Mouse (Mus musculus) lung, embryonic 14.5 days (tissue): ENCODE results near the gene Hoxa6. TPM values are rescaled to one million over a fixed set of nuclear protein-coding genes. Genes with fewer than 3 reads are reported as not detected.

Experiments used
- ATAC-seq: fragments of 200-750 bp; cut with Nextera tagmentation; 2 replicates; pipeline ENCODE4 v1.8.0; 2017; ENCODE audit warnings: mild to moderate bottlenecking, moderate TSS enrichment, moderate library complexity; ENCODE audit not compliant: insufficient read depth
- DNase-seq: peaks from one replicate; pipeline ENCODE4 v3.0.0-alpha.2; 2015
- H3K27ac ChIP-seq: fragments of 300-500 bp; sonication (generic); 2 replicates; pipeline ENCODE4 v1.5.1; 2014; ENCODE audit warnings: low read depth, mild to moderate bottlenecking, moderate library complexity
- H3K27me3 ChIP-seq: fragments of 300-500 bp; sonication (generic); 2 replicates; pipeline ENCODE4 v1.6.1; 2014; ENCODE audit warnings: low read length, control low read depth; ENCODE audit not compliant: insufficient read depth
- H3K36me3 ChIP-seq: fragments of 300-500 bp; sonication (generic); 2 replicates; pipeline ENCODE4 v1.6.1; 2014; ENCODE audit warnings: control low read depth; ENCODE audit not compliant: insufficient read depth
- H3K4me1 ChIP-seq: fragments of 300-500 bp; sonication (generic); 2 replicates; pipeline ENCODE4 v1.6.1; 2014; ENCODE audit warnings: antibody characterized with exemption, control low read depth; ENCODE audit not compliant: insufficient read depth
- H3K4me2 ChIP-seq: fragments of 300-500 bp; sonication (generic); 2 replicates; pipeline ENCODE4 v1.6.1; 2014; ENCODE audit warnings: mild to moderate bottlenecking
- H3K4me3 ChIP-seq: fragments of 300-500 bp; sonication (generic); 2 replicates; pipeline ENCODE4 v1.5.1; 2014; ENCODE audit warnings: low read depth, low read length
- H3K9ac ChIP-seq: fragments of 300-500 bp; sonication (generic); 2 replicates; pipeline ENCODE4 v1.6.1; 2014
- H3K9me3 ChIP-seq: fragments of 300-500 bp; sonication (generic); 2 replicates; pipeline ENCODE4 v1.6.1; 2016; ENCODE audit warnings: low read depth, low read length, control low read depth
- CTCF ChIP-seq: IDR thresholded peaks from 2 replicates; pipeline ENCODE4 v1.5.1; 2016; ENCODE audit warnings: antibody characterized with exemption, low read depth
- WGBS: fragments of 180-500 bp; shearing (Covaris S2); extraction: QIAGEN DNeasy Blood & Tissue Kit; methylation state at CpG from one replicate; pipeline ENCODE4 v1.1.7; 2014; 5-methylcytosine and 5-hydroxymethylcytosine counted together
- polyA plus RNA-seq: library from polyadenylated mRNA; unstranded; fragments of >200 nt; fragmentation: Nextera tagmentation; extraction: Ambion mirVana; gene quantifications from 2 replicates; pipeline ENCODE4 v1.2.1, GENCODE M21; 2014

Gene Hoxa6
- polyA plus RNA-seq, 1 experiment from 2014 or later = 5.1 TPM

GRCm38 (mm10) chr6:52229558-52230416, 21.3 kb upstream of the Hoxa6 start:
- Histone ChIP-seq H3K4me2 (no peak overlapping the region; the same call in 1 of the 2 replicates), H3K9me3 (no peaks in the 10 kb centered on the region), H3K27ac (no peak overlapping the region), H3K27me3 (peaks cover 99% of the 10 kb centered on the region), H3K4me3 (peak overlapping the region; percentile 6; the same call in 1 of the 2 replicates), H3K36me3 (no peaks in the 10 kb centered on the region), H3K4me1 (no peaks in the 10 kb centered on the region), H3K9ac (no peak overlapping the region)
- DNase-seq = no peak
- TF ChIP-seq CTCF = no peak
- ATAC-seq = no peak
- WGBS = 2% methylated on average over 44 of the region's 44 CpGs

GRCm38 (mm10) chr6:52228475-52229465, 20.2 kb upstream of the Hoxa6 start:
- ATAC-seq = no peak

GRCm38 (mm10) chr6:52227470-52228222, 19.1 kb upstream of the Hoxa6 start:
- 3% methylated on average over 11 of the region's 11 CpGs for whole genome bisulfite sequencing
- Histone ChIP-seq H3K4me1 (no peaks in the 10 kb centered on the region), H3K9ac (no peak overlapping the region), H3K4me2 (no peak overlapping the region), H3K4me3 (no peak overlapping the region), H3K36me3 (no peaks in the 10 kb centered on the region), H3K27ac (no peak overlapping the region), H3K27me3 (peaks cover 99% of the 10 kb centered on the region), H3K9me3 (no peaks in the 10 kb centered on the region)
- DNase-seq = no peak
- TF ChIP-seq CTCF = no peak
- no peak for ATAC-seq

More at GRCm38 (mm10) chr6:52228475-52229465, 20.2 kb upstream of the Hoxa6 start:
- Histone ChIP-seq H3K36me3 (no peaks in the 10 kb centered on the region), H3K4me3 (no peak overlapping the region), H3K27me3 (peaks cover 99% of the 10 kb centered on the region), H3K9me3 (no peaks in the 10 kb centered on the region), H3K4me1 (no peaks in the 10 kb centered on the region), H3K9ac (no peak overlapping the region), H3K27ac (no peak overlapping the region), H3K4me2 (peak overlapping the region; percentile 10; the same call in 1 of the 2 replicates)
- DNase-seq = peak; percentile 47
- no peak; the same call in 1 of the 2 replicates for TF ChIP-seq CTCF
- 2% methylated on average over 38 of the region's 38 CpGs for WGBS

GRCm38 (mm10) chr6:52226569-52227257, 18.2 kb upstream of the Hoxa6 start:
- TF ChIP-seq CTCF = no peak
- Histone ChIP-seq H3K4me3 (no peak overlapping the region), H3K27ac (no peak overlapping the region), H3K9me3 (no peaks in the 10 kb centered on the region), H3K36me3 (no peaks in the 10 kb centered on the region), H3K4me2 (no peak overlapping the region; the same call in 1 of the 2 replicates), H3K4me1 (no peaks in the 10 kb centered on the region), H3K27me3 (peaks cover 99% of the 10 kb centered on the region), H3K9ac (no peak overlapping the region)
- DNase-seq = no peak
- WGBS = 4% methylated on average over 26 of the region's 26 CpGs
- ATAC-seq = no peak

- peaks cover 100% of the 10 kb centered on the region for H3K27me3 ChIP-seq
- WGBS = 2% methylated on average over 69 of the region's 69 CpGs
- H3K9ac ChIP-seq = no peak overlapping the region
Measured at GRCm38 (mm10) chr6:52225612-52226568, 17.4 kb upstream of the Hoxa6 start.

More at GRCm38 (mm10) chr6:52225612-52226568, 17.4 kb upstream of the Hoxa6 start:
- DNase-seq = no peak
- no peak for TF ChIP-seq CTCF
- Histone ChIP-seq H3K4me2 (peak overlapping the region; percentile 45), H3K9me3 (no peaks in the 10 kb centered on the region), H3K4me3 (peak overlapping the region; percentile 25), H3K4me1 (no peaks in the 10 kb centered on the region), H3K27ac (no peak overlapping the region), H3K36me3 (no peaks in the 10 kb centered on the region)
- no peak for ATAC-seq
